Mouse (Mus musculus) C2C12 (cell line): ENCODE data around the gene Ndufs7.

ENCODE experiments used
- CEBPB ChIP-seq: IDR thresholded peaks from one replicate; pipeline ENCODE4 v1.6.1; 2011; ENCODE audit warnings: low read depth, mild to moderate bottlenecking, control low read depth, moderate library complexity
- CTCF ChIP-seq: IDR thresholded peaks from one replicate; pipeline ENCODE4 v1.5.1; 2011; ENCODE audit not compliant: control insufficient read depth, insufficient read depth, insufficient read length
- FOSL1 ChIP-seq: IDR thresholded peaks from one replicate; pipeline ENCODE4 v1.8.0; 2011; ENCODE audit warnings: mild to moderate bottlenecking, low read length; ENCODE audit not compliant: poor library complexity, insufficient read depth, severe bottlenecking
- MAX ChIP-seq: IDR thresholded peaks from one replicate; pipeline ENCODE4 v1.6.1; 2011; ENCODE audit warnings: mild to moderate bottlenecking, control low read depth
- MYOG ChIP-seq: IDR thresholded peaks from one replicate; pipeline ENCODE4 v1.6.1; 2011; ENCODE audit not compliant: control insufficient read depth, insufficient read length; ENCODE audit errors: extremely low read depth
- USF1 ChIP-seq: IDR thresholded peaks from one replicate; pipeline ENCODE4 v1.6.1; 2011; ENCODE audit warnings: low read depth, mild to moderate bottlenecking, control low read depth, moderate library complexity

GRCm38 (mm10) chr10:80204055-80204454 lies 44.9 kb upstream of the Ndufs7 start:
- TF ChIP-seq CTCF (no peak), USF1 (no peak), FOSL1 (no peak), CEBPB (no peak), MAX (no peak), MYOG (no peak)
